Mouse (Mus musculus): ENCODE measurements around the gene Bbc3.

DNA sequence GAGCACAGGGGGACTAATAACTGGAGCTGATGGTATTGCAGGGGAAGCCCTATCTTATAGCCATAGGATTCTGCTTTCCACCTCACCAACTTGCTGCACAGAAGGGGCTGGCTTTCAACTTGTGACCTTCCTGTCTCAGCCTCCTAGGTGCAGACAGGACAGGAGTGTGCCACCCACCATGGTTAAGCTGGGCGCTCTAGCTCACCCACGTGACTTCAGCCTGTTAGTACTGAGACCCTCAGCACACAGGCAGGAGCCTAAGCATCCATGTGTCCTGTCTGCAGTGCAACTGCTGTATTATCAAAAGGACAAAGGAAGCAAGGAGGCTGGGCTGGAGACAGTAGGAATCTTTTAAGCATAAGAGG lies 18.4 kb downstream of the Bbc3 start:
- TF ChIP-seq CTCF (IDR thresholded peaks at IDR 0.05; ENCODE audit: extremely low read depth, insufficient read length, insufficient replicate concordance, low read depth, low read length): no peak
- TF ChIP-seq POLR2A (IDR thresholded peaks at IDR 0.05; ENCODE audit: low read depth, low read length): no peak

All from small intestine, adult 2 months (tissue).